Mouse (Mus musculus) lung, postnatal 0 days (tissue): ENCODE measurements around the gene Ryk.

Source experiments
- CTCF ChIP-seq: IDR thresholded peaks from 2 replicates; pipeline ENCODE4 v1.5.1; 2016; ENCODE audit warnings: antibody characterized with exemption, mild to moderate bottlenecking
- EP300 ChIP-seq: IDR thresholded peaks from 2 replicates; pipeline ENCODE4 v1.6.1; 2016; ENCODE audit warnings: antibody characterized with exemption, mild to moderate bottlenecking, control low read depth

- TF ChIP-seq CTCF (no peak), EP300 (no peak)
These were observed 58.7 kb downstream of the Ryk start for GRCm38 (mm10) chr9:102893356-102893870.
